Mouse (Mus musculus) heart, postnatal 36 days (tissue): Measurements from ENCODE around the gene Glg1. TPM values are rescaled to one million over a fixed set of nuclear protein-coding genes. Genes with fewer than 3 reads are reported as not detected.

Experiments
- DNase-seq, 2 experiments: peaks; one replicate each; pipeline ENCODE4 v3.0.0; 2021 to 2022
- intact Hi-C: fragments of 180-260 bp; cut with DNase I; formaldehyde crosslinking; loops from one replicate; pipeline ENCODE4 v1.15.1; 2025
- microRNA-seq, 2 experiments: library from miRNA; unstranded; fragments of <30 nt; microRNA quantifications; one replicate each; pipeline ENCODE4 v1.2.0; 2021; ENCODE audit warnings: borderline number of aligned reads in 2 of 2
- total RNA-seq, 2 experiments: library from RNA; stranded (reverse); gene quantifications; 2 replicates each; pipeline ENCODE4 v1.2.3; 2021

Gene Glg1
- total RNA-seq, 2 experiments from 2014 or later = 102 to 106 TPM

GRCm38 (mm10) chr8:111157617-111158016 lies 101.4 kb downstream of the Glg1 start:
- intact Hi-C loops = no loop called here

GRCm38 (mm10) chr8:111155721-111156436 lies 103.1 kb downstream of the Glg1 start:
- intact Hi-C loops = no loop called here
- DNase-seq = no peak

More at GRCm38 (mm10) chr8:111157617-111158016, 101.4 kb downstream of the Glg1 start:
- DNase-seq = peak; percentile 35 to 54

GRCm38 (mm10) chr8:111145460-111146012 lies 113.5 kb downstream of the Glg1 start:
- DNase-seq = peak; percentile 94 to 96
- intact Hi-C loops = loop anchor here (1.0 kb wide), 1 partner anchor 114 kb away; the partner anchor contains the start of gene Glg1

GRCm38 (mm10) chr8:111144901-111145459 lies 114.0 kb downstream of the Glg1 start:
- DNase-seq = peak in 1 of 2 experiments; percentile 17

GRCm38 (mm10) chr8:111142521-111142920 lies 116.5 kb downstream of the Glg1 start:
- DNase-seq = no peak
- intact Hi-C loops = loop anchor here (2.0 kb wide), 1 partner anchor 44 kb away; no protein-coding TSS in a partner anchor

More at GRCm38 (mm10) chr8:111144901-111145459, 114.0 kb downstream of the Glg1 start:
- intact Hi-C loops = loop anchor here (1.0 kb wide), 1 partner anchor 114 kb away; the partner anchor contains the start of gene Glg1

GRCm38 (mm10) chr8:111130756-111131155 lies 128.3 kb downstream of the Glg1 start:
- DNase-seq = no peak
- intact Hi-C loops = no loop called here

GRCm38 (mm10) chr8:111119481-111119880 lies 139.5 kb downstream of the Glg1 start:
- DNase-seq = no peak
- intact Hi-C loops = no loop called here

GRCm38 (mm10) chr8:111114891-111115290 lies 144.1 kb downstream of the Glg1 start:
- no peak for DNase-seq
- intact Hi-C loops = no loop called here

Small RNA genes within 50 kb of the gene (microRNA-seq; reads per million reads assigned to microRNA genes)
- gene Gm23193 = 0 reads per million in 2 experiments

Other genes with a start within 250 kb of the Glg1 start
- gene Ddx19b, start 227.5 kb downstream of the Glg1 start, total RNA-seq = 10 to 100 TPM; 11.1 to 11.7 TPM
- 10 to 100 TPM; 31.9 to 32.3 TPM for gene Aars, start 226.1 kb downstream of the Glg1 start, total RNA-seq
- not detected for gene Exosc6, start 202.9 kb downstream of the Glg1 start, total RNA-seq
- under 1 TPM; 0.80 to 0.81 TPM for gene Clec18a, start 166.8 kb downstream of the Glg1 start, total RNA-seq
- gene Pdpr, start 164.6 kb downstream of the Glg1 start, total RNA-seq = 100 to 1,000 TPM in 1 of 2 experiments, 10 to 100 TPM in 1; 97.4 to 113 TPM
- gene Rfwd3, start 41.0 kb upstream of the Glg1 start, total RNA-seq = 10 to 100 TPM; 16.7 to 21.3 TPM
- 1 to 10 TPM; 2.5 to 3.5 TPM for gene Mlkl, start 79.0 kb upstream of the Glg1 start, total RNA-seq
- gene Fa2h, start 134.6 kb upstream of the Glg1 start, total RNA-seq = under 1 TPM; 0.16 to 0.19 TPM